Mouse (Mus musculus): ENCODE results near the gene Myo10.

DNA sequence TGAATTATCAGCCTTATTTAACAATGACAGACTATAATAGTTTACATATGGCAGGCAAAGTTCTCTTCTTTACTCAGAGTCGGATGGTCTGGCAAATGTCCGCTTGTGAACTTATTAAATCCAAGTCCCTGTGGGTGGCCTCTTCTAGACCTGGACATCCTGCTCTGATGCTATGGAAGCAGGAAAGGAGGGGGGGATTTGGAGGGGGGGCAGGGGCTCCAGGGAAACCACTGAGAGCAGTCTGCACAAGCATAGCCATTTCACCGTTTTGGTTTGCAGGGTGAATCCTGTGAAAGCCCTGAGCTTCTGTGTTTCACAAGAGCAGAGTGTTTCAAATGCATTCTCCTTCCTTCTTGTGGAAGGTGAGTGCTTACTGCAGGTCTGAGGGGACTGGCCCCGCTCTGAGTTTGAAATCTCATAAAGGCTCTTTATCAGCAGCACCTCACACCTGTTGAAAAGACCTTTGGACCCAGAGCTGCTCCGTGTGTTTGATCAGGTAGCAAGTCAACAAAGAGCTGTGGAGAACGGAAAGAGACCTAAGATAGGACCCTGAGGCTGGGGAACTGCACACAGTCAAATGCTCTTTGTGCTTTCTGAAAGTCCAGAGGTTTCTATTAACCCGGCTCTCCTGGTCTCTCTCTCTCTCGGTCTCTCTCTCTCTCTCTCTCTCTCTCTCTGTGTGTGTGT is 40.7 kb downstream of the Myo10 start:
- TF ChIP-seq POLR2A (IDR thresholded peaks at IDR 0.05; ENCODE audit: control insufficient read depth, extremely low read depth, insufficient read depth, low read length, poor library complexity) (no peak), CTCF (IDR thresholded peaks at IDR 0.05; ENCODE audit: borderline replicate concordance, control insufficient read depth, extremely low read depth, insufficient read depth, low read length, poor library complexity) (no peak)
